Mouse (Mus musculus) activated CD4-positive, CD25-positive, alpha-beta regulatory T cell, adult 9 weeks (primary cell): ENCODE measurements around the gene Gpatch11. TPM values are rescaled to one million over a fixed set of nuclear protein-coding genes. Genes with fewer than 3 reads are reported as not detected.

Experiments used
- polyA plus RNA-seq: library from polyadenylated mRNA; unstranded; fragments of 100-300 nt; shearing (Covaris generic); gene quantifications from one replicate; pipeline ENCODE4 v1.2.1, GENCODE M21; 2017

Gpatch11 gene
- 95.2 TPM for polyA plus RNA-seq

DNA sequence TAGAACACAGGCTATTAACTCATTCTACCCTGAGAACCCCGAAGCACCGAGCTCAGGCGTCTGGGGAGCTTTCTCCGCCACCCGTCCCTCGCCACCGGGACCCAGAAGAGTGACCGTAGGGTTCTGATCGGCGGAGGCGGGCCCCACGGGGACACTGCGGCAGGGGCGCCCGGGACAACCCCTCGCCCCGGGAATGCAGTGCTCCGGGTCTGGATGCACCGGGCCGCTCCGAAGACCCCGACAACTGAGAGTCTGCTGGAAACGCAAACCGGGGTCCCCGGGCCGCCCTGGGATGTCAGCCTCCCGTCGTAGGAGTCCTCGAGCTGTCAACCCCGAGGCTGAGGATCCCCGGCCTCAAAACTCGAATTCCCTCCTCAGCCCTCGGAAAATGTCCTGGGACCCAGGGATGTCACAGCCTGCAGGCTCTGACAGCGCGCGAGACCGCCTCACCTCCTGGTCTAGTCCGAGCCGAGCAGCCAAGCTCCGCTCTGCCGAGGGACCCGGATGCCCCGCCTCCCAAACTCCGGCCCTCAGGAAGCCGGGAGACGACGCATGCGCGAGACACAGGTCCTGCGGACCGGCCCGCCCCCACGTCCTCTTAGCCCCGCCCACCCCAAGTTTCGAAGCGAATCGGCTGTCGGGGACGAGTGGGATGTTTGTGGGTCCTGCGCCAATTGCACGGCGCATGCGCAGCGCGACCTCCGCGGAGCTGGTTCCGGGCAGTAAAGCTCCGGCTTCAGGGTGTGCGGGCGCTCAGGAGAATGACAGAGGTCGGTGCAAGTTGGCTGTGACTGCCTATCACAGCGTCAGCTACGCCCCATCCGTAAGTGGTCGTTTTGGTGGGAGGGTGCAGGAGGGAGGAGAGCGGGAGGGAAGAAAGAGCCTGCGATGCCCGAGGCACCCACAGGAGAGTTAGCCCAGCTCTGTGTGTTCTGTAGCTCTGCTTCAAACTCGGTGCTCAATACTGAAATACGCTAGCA lies at the start of gene Gpatch11, which contains the start of gene Heatr5b:
Gpatch11 (plus strand) TSS at position 712 of the 980 bp plus-strand sequence.
Heatr5b (minus strand) TSS at position 509 of the 980 bp plus-strand sequence.

DNA sequence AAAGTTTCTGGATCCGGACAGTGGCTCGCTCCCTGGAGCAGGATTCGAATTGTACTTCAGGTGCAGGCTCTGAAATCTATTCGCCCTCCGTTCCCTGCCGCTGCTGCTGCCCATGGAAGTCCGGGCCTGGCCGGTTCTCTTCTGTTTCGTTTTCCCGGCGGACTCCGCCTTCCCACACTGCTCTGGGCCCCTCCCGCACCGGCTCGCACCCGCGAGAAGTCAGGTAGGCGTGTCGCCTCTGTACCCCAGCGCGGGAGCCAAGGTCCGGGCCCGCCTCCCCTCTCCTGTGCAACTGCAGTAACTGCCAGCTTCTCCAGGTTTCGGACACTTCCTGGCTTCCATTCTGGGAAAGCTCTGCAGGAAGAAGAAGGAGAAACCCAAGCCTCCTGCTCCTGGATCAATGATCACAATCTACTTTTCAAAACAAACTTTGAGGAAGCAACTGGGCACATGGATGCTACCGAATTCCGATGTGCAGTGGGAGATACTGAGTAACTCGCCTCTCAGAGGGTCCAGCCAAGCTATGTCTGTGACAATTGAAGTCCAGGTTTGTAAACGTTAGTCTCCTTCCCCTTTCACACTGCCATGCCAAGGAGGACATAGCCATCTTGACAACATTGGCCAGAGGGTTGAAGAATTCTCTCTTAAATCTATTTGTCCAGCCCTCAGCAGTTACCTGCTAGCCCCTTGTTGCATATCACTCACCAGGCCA lies 47.2 kb downstream of the Gpatch11 start, which contains the start of gene Eif2ak2:
Eif2ak2 (minus strand) TSS at position 173 of the 712 bp plus-strand sequence.

Other genes starting within 250 kb of the Gpatch11 start
- gene Strn, start 98.4 kb upstream of the Gpatch11 start, polyA plus RNA-seq, result 11.0 TPM
- gene Heatr5b, start 203 bp upstream of the Gpatch11 start, polyA plus RNA-seq, result 32.1 TPM
- 29.0 TPM for gene Eif2ak2, start 47.0 kb downstream of the Gpatch11 start, polyA plus RNA-seq
- 0.83 TPM for gene Sult6b1, start 71.4 kb downstream of the Gpatch11 start, polyA plus RNA-seq
- gene Cebpzos, start 80.9 kb downstream of the Gpatch11 start, polyA plus RNA-seq, result 58.1 TPM
- 97.2 TPM for gene Cebpz, start 101.5 kb downstream of the Gpatch11 start, polyA plus RNA-seq
- 54.0 TPM for gene Ndufaf7, start 101.6 kb downstream of the Gpatch11 start, polyA plus RNA-seq
- gene Prkd3, start 185.2 kb downstream of the Gpatch11 start, polyA plus RNA-seq, result 11.5 TPM
- gene Qpct, start 216.3 kb downstream of the Gpatch11 start, polyA plus RNA-seq, result 0.68 TPM